ENCODE assay signal across 8 mouse cellular contexts in the genomic region with DNA sequence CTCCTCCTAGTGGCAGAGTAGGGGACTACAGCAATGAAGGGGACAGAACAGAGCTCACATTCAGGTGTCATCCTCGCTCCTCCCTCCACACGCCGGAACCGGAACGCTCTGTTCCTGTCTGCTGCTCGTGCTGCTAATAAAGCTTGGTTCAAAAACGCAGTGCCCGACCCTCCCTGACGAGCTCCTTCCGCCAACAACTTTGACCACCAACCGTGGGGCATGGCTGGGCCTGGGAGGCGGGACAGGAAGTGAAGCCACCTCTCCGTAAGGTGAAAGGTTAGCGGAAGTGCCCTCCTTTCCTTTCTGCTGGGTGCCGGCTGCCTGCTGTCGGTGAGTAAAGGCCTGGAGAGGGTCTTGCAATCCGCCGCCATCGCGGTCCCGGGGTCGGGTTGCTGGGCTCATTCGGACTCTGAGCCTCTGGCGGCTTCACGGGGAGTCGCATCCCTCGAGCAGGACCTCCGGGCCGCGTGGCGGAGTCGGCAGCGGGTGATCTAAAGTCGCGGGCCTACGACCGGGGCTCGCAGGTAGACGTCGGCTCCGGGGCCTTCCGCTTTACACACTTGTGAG. TPM values are rescaled to one million over a fixed set of nuclear protein-coding genes. Genes with fewer than 3 reads are reported as not detected.
DNase-seq lines count a peak whose midpoint lies in the region; ATAC-seq lines count a peak whose summit lies in the region.

A gene (plus strand): TSS at position 172 of the 567 bp plus-strand sequence.

- H3K4me1 ChIP-seq in heart, embryonic 14.5 days (ENCODE audit: control insufficient read depth in 2 of 2, insufficient read depth in 2 of 2, low read length in 2 of 2), result peaks cover 2 to 10% of the 10 kb centered on the region in 2 experiments; a peak in 2 of 4 replicates
- peaks cover 28% of the 10 kb centered on the region for H3K4me1 ChIP-seq in liver, embryonic 13.5 days (replicated peaks)
- peaks cover 19% of the 10 kb centered on the region for H3K4me1 ChIP-seq in stomach, embryonic 16.5 days (ENCODE audit: control insufficient read depth, insufficient read depth, low read length)

- peak within 1 kb of the TSS; percentile 73 to 90 for H3K4me3 ChIP-seq in heart, embryonic 14.5 days (ENCODE audit: control insufficient read depth in 1 of 2, insufficient read depth in 1 of 2, low read depth in 1 of 2, low read length in 2 of 2)
- peak within 1 kb of the TSS; percentile 85 for H3K4me3 ChIP-seq in liver, embryonic 13.5 days (replicated peaks)
- H3K4me3 ChIP-seq in stomach, embryonic 16.5 days (replicated peaks; ENCODE audit: low read length), result peak within 1 kb of the TSS; percentile 86

- peak; percentile 97 for ATAC-seq in CD4-positive, CD25-positive, alpha-beta regulatory T cell, adult 4 months
- peak; percentile 98 for ATAC-seq in heart, embryonic 14.5 days (ENCODE audit: insufficient number of reproducible peaks, insufficient read depth, low FRiP score, low read depth)
- ATAC-seq in liver, embryonic 13.5 days (ENCODE audit: low read depth), result peak; percentile 98
- ATAC-seq in stomach, embryonic 16.5 days (ENCODE audit: insufficient read depth, low FRiP score), result peak; percentile 99

- peak within 1 kb of the TSS; percentile 96 for H3K9ac ChIP-seq in heart, embryonic 14.5 days (ENCODE audit: low read length)
- H3K9ac ChIP-seq in liver, embryonic 13.5 days, result peak within 1 kb of the TSS; percentile 93
- H3K9ac ChIP-seq in stomach, embryonic 16.5 days (ENCODE audit: low read length), result peak within 1 kb of the TSS; percentile 93

- peak within 1 kb of the TSS; percentile 96 for H3K4me2 ChIP-seq in heart, embryonic 14.5 days (ENCODE audit: low read length)
- H3K4me2 ChIP-seq in liver, embryonic 13.5 days, result peak within 1 kb of the TSS; percentile 72
- H3K4me2 ChIP-seq in stomach, embryonic 16.5 days (ENCODE audit: low read depth, low read length), result peak within 1 kb of the TSS; percentile 72

- peak; percentile 99 for DNase-seq in c-Kit-negative CD71-positive TER-119-positive erythroid progenitor cells, embryonic 14.5 days (ENCODE audit: low read depth, low spot score)
- DNase-seq in fibroblast of lung, adult 2 months (ENCODE audit: low read depth), result peak; percentile 100
- peak; percentile 98 for DNase-seq in kidney, postnatal 14 days
- DNase-seq in liver, embryonic 13.5 days, result peak; percentile 99
- peak; percentile 99 for DNase-seq in neural tube, embryonic 10.5 days (ENCODE audit: extremely low spot score, low spot score)

- under 1% methylated on average over 42 of the region's 42 CpGs for whole genome bisulfite sequencing in heart, embryonic 14.5 days
- WGBS in liver, embryonic 13.5 days (ENCODE audit: insufficient replicate concordance), result under 1% methylated on average over 42 of the region's 42 CpGs
- under 1% methylated on average over 42 of the region's 42 CpGs for WGBS in stomach, embryonic 16.5 days

- H3K9me3 ChIP-seq in heart, embryonic 14.5 days (ENCODE audit: control insufficient read depth, low read length), result no peaks in the 10 kb centered on the region
- H3K9me3 ChIP-seq in liver, embryonic 13.5 days (replicated peaks), result no peaks in the 10 kb centered on the region
- H3K9me3 ChIP-seq in stomach, embryonic 16.5 days (replicated peaks; ENCODE audit: control insufficient read depth, low read length), result no peaks in the 10 kb centered on the region

- peak within 1 kb of the TSS; percentile 81 to 86 for H3K27ac ChIP-seq in heart, embryonic 14.5 days (replicated peaks in 1 of 2; ENCODE audit: control insufficient read depth in 1 of 2, insufficient read depth in 1 of 2, low read depth in 2 of 2, low read length in 2 of 2)
- peak within 1 kb of the TSS; percentile 87 for H3K27ac ChIP-seq in liver, embryonic 13.5 days
- H3K27ac ChIP-seq in stomach, embryonic 16.5 days (ENCODE audit: low read length), result peak within 1 kb of the TSS; percentile 89

- H3K36me3 ChIP-seq in heart, embryonic 14.5 days (ENCODE audit: control insufficient read depth, insufficient read depth, low read length), result peaks cover 32% of the 10 kb centered on the region
- peaks cover 31% of the 10 kb centered on the region for H3K36me3 ChIP-seq in liver, embryonic 13.5 days
- H3K36me3 ChIP-seq in stomach, embryonic 16.5 days (ENCODE audit: control insufficient read depth, insufficient read depth, low read length), result peaks cover 16% of the 10 kb centered on the region

- no peaks in the 10 kb centered on the region for H3K27me3 ChIP-seq in heart, embryonic 14.5 days (ENCODE audit: control insufficient read depth, insufficient read depth, low read length)
- H3K27me3 ChIP-seq in liver, embryonic 13.5 days, result no peaks in the 10 kb centered on the region
- no peaks in the 10 kb centered on the region for H3K27me3 ChIP-seq in stomach, embryonic 16.5 days (ENCODE audit: control insufficient read depth, insufficient read depth, low read length)

RNA-seq across cellular contexts. Expression of the gene that starts here (rescaled TPM):
- polyA plus RNA-seq in CD4-positive, CD25-positive, alpha-beta regulatory T cell, adult 4 months (2017; shearing (Covaris generic)), result 100 to 1,000 TPM; 407 to 740 TPM
- 245 and 260 TPM in 2 replicates for polyA plus RNA-seq in heart, embryonic 14.5 days (2014; fragmentation: Nextera tagmentation; extraction: Ambion mirVana)
- polyA plus RNA-seq in liver, embryonic 13.5 days (2015; fragmentation: Nextera tagmentation; extraction: Ambion mirVana), result 344 and 360 TPM in 2 replicates
- polyA plus RNA-seq in stomach, embryonic 16.5 days (2015; fragmentation: Nextera tagmentation; extraction: Ambion mirVana), result 241 and 276 TPM in 2 replicates

Comparison
In these comparisons a context has a peak if more than half of its experiments do, and no peak if none do; other contexts are left out.
1. Peak in every context shown above with its lines: DNase-seq, ATAC-seq, H3K4me3 ChIP-seq and H3K27ac ChIP-seq.